Mouse (Mus musculus) hindbrain, embryonic 13.5 days (tissue): ENCODE measurements at regions not wholly inside any gene's neighbourhood (a gene's known extent, or its start where the extent isn't known, plus 50 kb on each side); places are given as distances from the start of the nearest gene placed in this dataset.

Experiments used
- ATAC-seq: fragments of 200-750 bp; cut with Nextera tagmentation; 2 replicates; pipeline ENCODE4 v1.8.0; 2017; ENCODE audit warnings: moderate TSS enrichment; ENCODE audit not compliant: low FRiP score
- H3K27ac ChIP-seq: fragments of 300-500 bp; sonication (generic); 2 replicates; pipeline ENCODE4 v1.5.1; 2015; ENCODE audit warnings: inconsistent platforms, mild to moderate bottlenecking, moderate library complexity
- H3K27me3 ChIP-seq: fragments of 300-500 bp; sonication (generic); 2 replicates; pipeline ENCODE4 v1.6.1; 2015; ENCODE audit warnings: mild to moderate bottlenecking, inconsistent platforms
- H3K36me3 ChIP-seq: fragments of 300-500 bp; sonication (generic); 2 replicates; pipeline ENCODE4 v1.6.1; 2015; ENCODE audit warnings: mild to moderate bottlenecking, inconsistent platforms
- H3K4me1 ChIP-seq: fragments of 300-500 bp; sonication (generic); replicated peaks from 2 replicates; pipeline ENCODE4 v1.6.1; 2015; ENCODE audit warnings: inconsistent platforms
- H3K4me2 ChIP-seq: fragments of 300-500 bp; sonication (generic); 2 replicates; pipeline ENCODE4 v1.6.1; 2015; ENCODE audit warnings: inconsistent platforms, mild to moderate bottlenecking, moderate library complexity
- H3K4me3 ChIP-seq: fragments of 300-500 bp; sonication (generic); 2 replicates; pipeline ENCODE4 v1.5.1; 2015; ENCODE audit warnings: mild to moderate bottlenecking, inconsistent platforms
- H3K9ac ChIP-seq: fragments of 300-500 bp; sonication (generic); 2 replicates; pipeline ENCODE4 v1.6.1; 2015; ENCODE audit warnings: mild to moderate bottlenecking, inconsistent platforms
- H3K9me3 ChIP-seq: fragments of 300-500 bp; sonication (generic); 2 replicates; pipeline ENCODE4 v1.6.1; 2016; ENCODE audit warnings: inconsistent platforms
- WGBS: fragments of 180-500 bp; shearing (Covaris S2); methylation state at CpG from one replicate; pipeline ENCODE4 v1.1.7; 2015; 5-methylcytosine and 5-hydroxymethylcytosine counted together

- ATAC-seq, result no peak
- no peaks in the 10 kb centered on the region for H3K36me3 ChIP-seq
- no peak overlapping the region for H3K4me2 ChIP-seq
- 87% methylated on average over 7 of the region's 7 CpGs for WGBS
- H3K9ac ChIP-seq, result no peak overlapping the region
- H3K27ac ChIP-seq, result no peak overlapping the region
- no peaks in the 10 kb centered on the region for H3K4me1 ChIP-seq
- no peaks in the 10 kb centered on the region for H3K9me3 ChIP-seq
- no peak overlapping the region for H3K4me3 ChIP-seq
- H3K27me3 ChIP-seq, result no peaks in the 10 kb centered on the region
These were observed 89.1 kb downstream of the Kcnj2 start for GRCm38 (mm10) chr11:111155023-111155422.

- H3K4me3 ChIP-seq, result no peak overlapping the region
- H3K27me3 ChIP-seq, result no peaks in the 10 kb centered on the region
- 91% methylated on average over 7 of the region's 7 CpGs for WGBS
- H3K9me3 ChIP-seq, result no peaks in the 10 kb centered on the region
- H3K9ac ChIP-seq, result no peak overlapping the region
- ATAC-seq, result no peak
- no peak overlapping the region for H3K27ac ChIP-seq
- H3K4me1 ChIP-seq, result no peaks in the 10 kb centered on the region
- no peak overlapping the region for H3K4me2 ChIP-seq
- H3K36me3 ChIP-seq, result no peaks in the 10 kb centered on the region
These were observed 89.8 kb downstream of the Kcnj2 start for GRCm38 (mm10) chr11:111155747-111156146.

- H3K27ac ChIP-seq, result no peak overlapping the region
- no peaks in the 10 kb centered on the region for H3K36me3 ChIP-seq
- H3K4me3 ChIP-seq, result no peak overlapping the region
- H3K4me1 ChIP-seq, result no peaks in the 10 kb centered on the region
- no peaks in the 10 kb centered on the region for H3K27me3 ChIP-seq
- H3K9me3 ChIP-seq, result no peaks in the 10 kb centered on the region
- no peak overlapping the region for H3K9ac ChIP-seq
- no peak for ATAC-seq
- 85% methylated on average over 2 of the region's 2 CpGs for WGBS
- H3K4me2 ChIP-seq, result no peak overlapping the region
These were observed 93.3 kb downstream of the Kcnj2 start for GRCm38 (mm10) chr11:111159299-111159698.

GRCm38 (mm10) chr11:111164907-111165306 lies 98.9 kb downstream of the Kcnj2 start:
- Histone ChIP-seq H3K9ac (no peak overlapping the region), H3K4me1 (no peaks in the 10 kb centered on the region), H3K36me3 (no peaks in the 10 kb centered on the region), H3K4me3 (no peak overlapping the region), H3K9me3 (no peaks in the 10 kb centered on the region), H3K27ac (no peak overlapping the region), H3K4me2 (no peak overlapping the region), H3K27me3 (no peaks in the 10 kb centered on the region)
- ATAC-seq, result no peak

GRCm38 (mm10) chr11:111170174-111170800 lies 104.3 kb downstream of the Kcnj2 start:
- Histone ChIP-seq H3K9ac (no peak overlapping the region), H3K27ac (no peak overlapping the region), H3K36me3 (no peaks in the 10 kb centered on the region), H3K27me3 (no peaks in the 10 kb centered on the region), H3K4me3 (no peak overlapping the region), H3K4me2 (no peak overlapping the region), H3K4me1 (no peaks in the 10 kb centered on the region), H3K9me3 (no peaks in the 10 kb centered on the region)
- no peak for ATAC-seq
- WGBS, result 93% methylated on average over 5 of the region's 5 CpGs

GRCm38 (mm10) chr11:111173525-111173924 lies 107.6 kb downstream of the Kcnj2 start:
- no peaks in the 10 kb centered on the region for H3K36me3 ChIP-seq
- WGBS, result 94% methylated on average over 4 of the region's 4 CpGs

GRCm38 (mm10) chr11:111175566-111175965 lies 109.6 kb downstream of the Kcnj2 start:
- 74% methylated on average over 3 of the region's 3 CpGs for WGBS

More at GRCm38 (mm10) chr11:111173525-111173924, 107.6 kb downstream of the Kcnj2 start:
- no peak overlapping the region for H3K4me3 ChIP-seq
- no peaks in the 10 kb centered on the region for H3K4me1 ChIP-seq
- ATAC-seq, result no peak
- no peak overlapping the region for H3K9ac ChIP-seq
- no peak overlapping the region for H3K4me2 ChIP-seq
- no peak overlapping the region for H3K27ac ChIP-seq
- no peaks in the 10 kb centered on the region for H3K27me3 ChIP-seq
- no peaks in the 10 kb centered on the region for H3K9me3 ChIP-seq

GRCm38 (mm10) chr11:111177516-111177915 lies 111.6 kb downstream of the Kcnj2 start:
- no peak for ATAC-seq
- Histone ChIP-seq H3K27ac (no peak overlapping the region), H3K4me1 (no peaks in the 10 kb centered on the region), H3K9me3 (no peaks in the 10 kb centered on the region), H3K4me2 (no peak overlapping the region), H3K36me3 (no peaks in the 10 kb centered on the region), H3K4me3 (no peak overlapping the region), H3K27me3 (no peaks in the 10 kb centered on the region), H3K9ac (no peak overlapping the region)
- 81% methylated on average over 4 of the region's 4 CpGs for WGBS

More at GRCm38 (mm10) chr11:111175566-111175965, 109.6 kb downstream of the Kcnj2 start:
- H3K9me3 ChIP-seq, result no peaks in the 10 kb centered on the region
- no peak for ATAC-seq
- no peaks in the 10 kb centered on the region for H3K36me3 ChIP-seq
- no peaks in the 10 kb centered on the region for H3K27me3 ChIP-seq
- no peak overlapping the region for H3K4me3 ChIP-seq
- H3K27ac ChIP-seq, result no peak overlapping the region
- H3K4me2 ChIP-seq, result no peak overlapping the region
- H3K4me1 ChIP-seq, result no peaks in the 10 kb centered on the region
- no peak overlapping the region for H3K9ac ChIP-seq

GRCm38 (mm10) chr11:111197422-111197821 lies 131.5 kb downstream of the Kcnj2 start:
- Histone ChIP-seq H3K9me3 (no peaks in the 10 kb centered on the region), H3K27me3 (no peaks in the 10 kb centered on the region), H3K9ac (no peak overlapping the region), H3K36me3 (no peaks in the 10 kb centered on the region), H3K4me2 (no peak overlapping the region), H3K27ac (no peak overlapping the region), H3K4me1 (no peaks in the 10 kb centered on the region), H3K4me3 (no peak overlapping the region)
- WGBS, result 79% methylated on average over 4 of the region's 4 CpGs
- no peak for ATAC-seq

- Histone ChIP-seq H3K9ac (no peak overlapping the region), H3K4me1 (no peaks in the 10 kb centered on the region), H3K4me2 (no peak overlapping the region), H3K27ac (no peak overlapping the region), H3K9me3 (no peaks in the 10 kb centered on the region), H3K4me3 (no peak overlapping the region), H3K27me3 (no peaks in the 10 kb centered on the region), H3K36me3 (no peaks in the 10 kb centered on the region)
- ATAC-seq, result no peak
- 80% methylated on average over 2 of the region's 2 CpGs for WGBS
These were observed 134.5 kb downstream of the Kcnj2 start for GRCm38 (mm10) chr11:111200512-111200911.

- H3K27ac ChIP-seq, result no peak overlapping the region
- no peaks in the 10 kb centered on the region for H3K9me3 ChIP-seq
- no peak overlapping the region for H3K9ac ChIP-seq
- no peak for ATAC-seq
- no peak overlapping the region for H3K4me3 ChIP-seq
- no peak overlapping the region for H3K4me2 ChIP-seq
- no peaks in the 10 kb centered on the region for H3K4me1 ChIP-seq
- H3K36me3 ChIP-seq, result no peaks in the 10 kb centered on the region
- H3K27me3 ChIP-seq, result no peaks in the 10 kb centered on the region
These were observed 136.8 kb downstream of the Kcnj2 start for GRCm38 (mm10) chr11:111202780-111203179.

GRCm38 (mm10) chr11:111210565-111210964 lies 144.6 kb downstream of the Kcnj2 start:
- no peaks in the 10 kb centered on the region for H3K27me3 ChIP-seq
- H3K4me2 ChIP-seq, result no peak overlapping the region
- H3K9me3 ChIP-seq, result no peaks in the 10 kb centered on the region; the same call in 1 of the 2 replicates
- no peak overlapping the region for H3K9ac ChIP-seq
- no peak overlapping the region for H3K4me3 ChIP-seq
- ATAC-seq, result no peak
- H3K36me3 ChIP-seq, result no peaks in the 10 kb centered on the region
- H3K27ac ChIP-seq, result no peak overlapping the region
- H3K4me1 ChIP-seq, result peaks cover 10% of the 10 kb centered on the region

GRCm38 (mm10) chr11:111212038-111212701 lies 146.2 kb downstream of the Kcnj2 start:
- H3K27me3 ChIP-seq, result no peaks in the 10 kb centered on the region
- peak overlapping the region; percentile 48; the same call in 1 of the 2 replicates for H3K27ac ChIP-seq
- H3K36me3 ChIP-seq, result no peaks in the 10 kb centered on the region
- no peaks in the 10 kb centered on the region; the same call in 1 of the 2 replicates for H3K9me3 ChIP-seq
- peak; percentile 69 for ATAC-seq
- H3K4me2 ChIP-seq, result no peak overlapping the region
- WGBS, result 58% methylated on average over 5 of the region's 5 CpGs
- H3K4me3 ChIP-seq, result no peak overlapping the region
- peaks cover 10% of the 10 kb centered on the region for H3K4me1 ChIP-seq
- no peak overlapping the region for H3K9ac ChIP-seq
